Mouse (Mus musculus) liver, postnatal 0 days (tissue): Measurements from ENCODE around the gene 3110021N24Rik.

Experiments used
- CTCF ChIP-seq: sonication (generic); IDR thresholded peaks from 2 replicates; pipeline ENCODE4 v1.5.1; 2016; ENCODE audit warnings: antibody characterized with exemption, low read depth
- EP300 ChIP-seq: IDR thresholded peaks from 2 replicates; pipeline ENCODE4 v1.6.1; 2016; ENCODE audit warnings: antibody characterized with exemption, low read depth, mild to moderate bottlenecking

DNA sequence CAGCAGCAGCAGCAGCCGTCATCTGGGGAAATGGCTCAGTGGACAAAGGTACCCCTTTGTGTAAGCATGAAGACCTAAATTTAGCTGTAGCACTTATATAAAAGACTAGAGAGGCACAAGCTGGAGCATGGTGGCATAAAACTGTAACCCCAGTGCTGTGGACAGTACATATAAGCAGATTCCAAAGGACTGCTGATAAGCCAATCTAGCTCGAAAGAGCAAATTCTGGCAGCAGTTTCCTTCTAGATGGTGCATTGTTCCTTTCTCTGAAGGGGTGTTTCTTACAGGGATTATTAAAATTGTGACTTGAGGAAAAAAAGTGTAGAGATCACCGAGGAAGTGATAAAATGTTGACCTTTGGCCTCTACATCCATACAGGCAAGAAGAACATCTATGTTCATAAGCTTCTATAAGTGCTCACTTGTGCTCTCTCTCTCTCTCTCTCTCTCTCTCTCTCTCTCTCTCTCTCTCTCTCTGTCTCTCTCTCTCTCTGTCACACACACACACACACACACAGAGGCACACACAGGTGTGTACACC, 1.9 kb downstream of the 3110021N24Rik start:
- TF ChIP-seq CTCF, result no peak
- TF ChIP-seq EP300, result no peak
